Mouse (Mus musculus): Measurements from ENCODE around the gene Frzb. TPM values are rescaled to one million over a fixed set of nuclear protein-coding genes. Genes with fewer than 3 reads are reported as not detected.

The Frzb gene
- polyA plus RNA-seq, 1 experiment from 2014 or later, result 9.4 TPM

DNA sequence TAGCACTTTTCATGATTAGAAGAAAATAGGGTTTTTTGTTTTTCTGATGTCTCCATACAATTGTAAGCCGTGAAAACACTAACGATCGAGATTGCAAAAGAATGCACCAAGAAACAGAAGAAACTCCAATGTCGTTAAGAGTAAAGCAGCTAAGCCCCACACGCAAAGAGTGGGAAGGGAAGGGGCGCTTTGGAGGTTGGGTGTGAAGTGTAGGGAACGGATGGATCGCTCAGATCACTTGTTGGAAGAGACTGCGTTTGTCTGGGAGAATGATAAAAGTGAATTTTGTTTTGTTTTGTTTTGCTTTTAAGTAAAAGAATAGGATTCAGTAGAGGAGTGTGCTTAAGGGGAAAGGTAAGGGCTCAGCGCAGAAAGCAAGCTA is 1.5 kb downstream of the Frzb start:
- peaks cover 11% of the 10 kb centered on the region for H3K27me3 ChIP-seq (replicated peaks)
- H3K9ac ChIP-seq, result peak overlapping the region; percentile 72
- no peak for ATAC-seq (ENCODE audit: insufficient number of reproducible peaks, low FRiP score)
- peaks cover 5% of the 10 kb centered on the region for H3K9me3 ChIP-seq (replicated peaks)
- H3K4me2 ChIP-seq, result peak overlapping the region; percentile 99
- no peak overlapping the region for H3K27ac ChIP-seq (ENCODE audit: poor library complexity, severe bottlenecking)
- no peaks in the 10 kb centered on the region for H3K36me3 ChIP-seq
- H3K4me3 ChIP-seq, result peak overlapping the region; percentile 64
- 8% methylated on average over 10 of the region's 10 CpGs for WGBS
- peaks cover 5% of the 10 kb centered on the region for H3K4me1 ChIP-seq (replicated peaks)

DNA sequence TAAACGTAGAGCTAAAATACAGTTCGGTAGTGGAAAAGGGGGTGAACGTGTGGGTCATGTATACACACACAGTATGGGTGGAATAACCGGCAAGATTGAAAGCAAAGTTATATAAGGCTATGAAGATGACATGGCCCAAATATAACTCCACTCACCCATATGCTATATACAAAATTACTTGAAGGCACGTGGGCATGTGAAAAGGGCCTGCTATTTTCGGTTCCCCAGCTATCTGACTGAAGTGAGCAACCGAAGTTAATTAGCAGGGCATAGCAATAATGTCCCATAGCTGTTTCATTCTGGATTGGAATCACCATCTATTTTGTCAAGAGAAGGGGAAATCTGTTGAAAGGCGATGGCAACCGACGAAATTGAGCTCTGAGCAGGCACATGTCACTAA is 1.9 kb downstream of the Frzb start:
- ATAC-seq (ENCODE audit: insufficient number of reproducible peaks, low FRiP score), result no peak
- Histone ChIP-seq H3K9ac (no peak overlapping the region), H3K36me3 (no peaks in the 10 kb centered on the region), H3K9me3 (replicated peaks) (peaks cover 5% of the 10 kb centered on the region), H3K27ac (ENCODE audit: poor library complexity, severe bottlenecking) (no peak overlapping the region), H3K4me2 (peak overlapping the region; percentile 41), H3K27me3 (replicated peaks) (peaks cover 11% of the 10 kb centered on the region), H3K4me1 (replicated peaks) (peaks cover 5% of the 10 kb centered on the region), H3K4me3 (peak overlapping the region; percentile 3; the same call in 1 of the 2 replicates)
- 52% methylated on average over 10 of the region's 10 CpGs for WGBS

GRCm38 (mm10) chr2:80444418-80445365 is 2.7 kb downstream of the Frzb start:
- Histone ChIP-seq H3K9me3 (replicated peaks) (peaks cover 5% of the 10 kb centered on the region), H3K27me3 (replicated peaks) (peaks cover 11% of the 10 kb centered on the region), H3K9ac (no peak overlapping the region), H3K27ac (ENCODE audit: poor library complexity, severe bottlenecking) (no peak overlapping the region), H3K4me3 (0 out of 2 replicates have a peak overlapping the region, but pooled peaks have one; percentile 3), H3K4me2 (peak overlapping the region; percentile 41; the same call in 1 of the 2 replicates), H3K36me3 (no peaks in the 10 kb centered on the region), H3K4me1 (replicated peaks) (peaks cover 5% of the 10 kb centered on the region)
- WGBS, result 71% methylated on average over 14 of the region's 14 CpGs
- no peak for ATAC-seq (ENCODE audit: insufficient number of reproducible peaks, low FRiP score)

DNA sequence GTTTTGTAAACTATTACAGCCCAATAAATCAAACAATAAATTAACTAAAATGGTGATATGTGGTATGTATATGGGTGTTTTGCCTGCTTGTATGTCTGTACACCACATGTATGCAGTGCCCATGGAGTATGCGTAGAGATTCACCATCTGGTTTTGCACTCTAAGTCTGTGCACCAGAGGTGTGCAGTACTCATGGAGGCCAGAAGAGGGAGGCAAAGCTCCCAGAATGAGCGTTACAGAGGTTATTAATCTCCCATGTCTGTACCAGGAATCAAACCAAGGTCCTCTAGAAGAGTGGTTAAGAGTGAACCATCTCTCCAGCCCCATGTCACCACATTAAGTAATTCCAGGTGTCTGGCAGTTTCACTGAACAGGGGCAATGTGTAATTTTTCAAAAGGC is 3.5 kb downstream of the Frzb start:
- 89% methylated on average over 2 of the region's 2 CpGs for WGBS
- Histone ChIP-seq H3K27ac (ENCODE audit: poor library complexity, severe bottlenecking) (no peak overlapping the region), H3K9ac (no peak overlapping the region), H3K9me3 (replicated peaks) (peaks cover 5% of the 10 kb centered on the region), H3K36me3 (no peaks in the 10 kb centered on the region), H3K27me3 (replicated peaks) (peaks cover 11% of the 10 kb centered on the region), H3K4me2 (no peak overlapping the region), H3K4me3 (no peak overlapping the region), H3K4me1 (replicated peaks) (peaks cover 5% of the 10 kb centered on the region)
- no peak for ATAC-seq (ENCODE audit: insufficient number of reproducible peaks, low FRiP score)

GRCm38 (mm10) chr2:80441386-80441785 is 6.0 kb downstream of the Frzb start:
- 87% methylated on average over 3 of the region's 3 CpGs for WGBS

GRCm38 (mm10) chr2:80438854-80439253 is 8.6 kb downstream of the Frzb start:
- Histone ChIP-seq H3K4me1 (replicated peaks) (no peaks in the 10 kb centered on the region), H3K27me3 (replicated peaks) (no peaks in the 10 kb centered on the region), H3K36me3 (no peaks in the 10 kb centered on the region), H3K4me2 (no peak overlapping the region), H3K27ac (ENCODE audit: poor library complexity, severe bottlenecking) (no peak overlapping the region), H3K9ac (no peak overlapping the region), H3K4me3 (no peak overlapping the region), H3K9me3 (replicated peaks) (peaks cover under 1% of the 10 kb centered on the region)
- 73% methylated on average over 3 of the region's 3 CpGs for WGBS
- no peak for ATAC-seq (ENCODE audit: insufficient number of reproducible peaks, low FRiP score)

More at GRCm38 (mm10) chr2:80441386-80441785, 6.0 kb downstream of the Frzb start:
- Histone ChIP-seq H3K4me3 (no peak overlapping the region), H3K27ac (ENCODE audit: poor library complexity, severe bottlenecking) (no peak overlapping the region), H3K9ac (no peak overlapping the region), H3K36me3 (no peaks in the 10 kb centered on the region), H3K4me1 (replicated peaks) (peaks cover 2% of the 10 kb centered on the region), H3K4me2 (no peak overlapping the region), H3K27me3 (replicated peaks) (peaks cover 11% of the 10 kb centered on the region), H3K9me3 (replicated peaks) (peaks cover 5% of the 10 kb centered on the region)
- no peak for ATAC-seq (ENCODE audit: insufficient number of reproducible peaks, low FRiP score)

- WGBS, result 61% methylated on average over 2 of the region's 2 CpGs
- no peak for ATAC-seq (ENCODE audit: insufficient number of reproducible peaks, low FRiP score)
- no peaks in the 10 kb centered on the region for H3K4me1 ChIP-seq (replicated peaks)
Measured at GRCm38 (mm10) chr2:80437401-80437800, 10.0 kb downstream of the Frzb start.

GRCm38 (mm10) chr2:80434783-80435572 is 12.4 kb downstream of the Frzb start:
- H3K36me3 ChIP-seq, result no peaks in the 10 kb centered on the region
- 66% methylated on average over 11 of the region's 11 CpGs for WGBS
- no peak overlapping the region for H3K27ac ChIP-seq (ENCODE audit: poor library complexity, severe bottlenecking)
- no peaks in the 10 kb centered on the region for H3K27me3 ChIP-seq (replicated peaks)
- H3K9ac ChIP-seq, result no peak overlapping the region
- no peak overlapping the region for H3K4me3 ChIP-seq
- H3K4me1 ChIP-seq (replicated peaks), result no peaks in the 10 kb centered on the region; the same call in 1 of the 2 replicates
- ATAC-seq (ENCODE audit: insufficient number of reproducible peaks, low FRiP score), result no peak
- H3K4me2 ChIP-seq, result no peak overlapping the region
- no peaks in the 10 kb centered on the region for H3K9me3 ChIP-seq (replicated peaks)

More at GRCm38 (mm10) chr2:80437401-80437800, 10.0 kb downstream of the Frzb start:
- Histone ChIP-seq H3K9me3 (replicated peaks) (no peaks in the 10 kb centered on the region), H3K9ac (no peak overlapping the region), H3K4me2 (no peak overlapping the region), H3K4me3 (no peak overlapping the region), H3K27me3 (replicated peaks) (no peaks in the 10 kb centered on the region), H3K27ac (ENCODE audit: poor library complexity, severe bottlenecking) (no peak overlapping the region), H3K36me3 (no peaks in the 10 kb centered on the region)

- no peak overlapping the region for H3K4me3 ChIP-seq
- H3K27ac ChIP-seq (ENCODE audit: poor library complexity, severe bottlenecking), result no peak overlapping the region
- H3K9me3 ChIP-seq (replicated peaks), result no peaks in the 10 kb centered on the region
- no peaks in the 10 kb centered on the region for H3K27me3 ChIP-seq (replicated peaks)
- H3K36me3 ChIP-seq, result no peaks in the 10 kb centered on the region
- WGBS, result 57% methylated on average over 6 of the region's 6 CpGs
- H3K4me2 ChIP-seq, result no peak overlapping the region
- H3K4me1 ChIP-seq (replicated peaks), result no peaks in the 10 kb centered on the region; the same call in 1 of the 2 replicates
- peak; percentile 39; the same call in 1 of the 2 replicates for ATAC-seq (ENCODE audit: insufficient number of reproducible peaks, low FRiP score)
- H3K9ac ChIP-seq, result no peak overlapping the region
Measured at GRCm38 (mm10) chr2:80433254-80433876, 14.1 kb downstream of the Frzb start.

GRCm38 (mm10) chr2:80430357-80431053 is 16.9 kb downstream of the Frzb start:
- H3K27ac ChIP-seq (ENCODE audit: poor library complexity, severe bottlenecking), result no peak overlapping the region
- H3K9ac ChIP-seq, result no peak overlapping the region
- no peak overlapping the region for H3K4me3 ChIP-seq
- H3K4me2 ChIP-seq, result no peak overlapping the region
- no peak for ATAC-seq (ENCODE audit: insufficient number of reproducible peaks, low FRiP score)
- no peaks in the 10 kb centered on the region for H3K9me3 ChIP-seq (replicated peaks)
- WGBS, result 38% methylated on average over 1 of the region's 1 CpGs
- H3K27me3 ChIP-seq (replicated peaks), result no peaks in the 10 kb centered on the region
- no peaks in the 10 kb centered on the region; the same call in 1 of the 2 replicates for H3K4me1 ChIP-seq (replicated peaks)
- H3K36me3 ChIP-seq, result no peaks in the 10 kb centered on the region
